Mouse (Mus musculus): Measurements from ENCODE around the gene Haao.
"Not testable (repeated sequence)": the region's sequence is repeated elsewhere in the genome, so short reads cannot be mapped to it uniquely, and the experiment has no call there.

Gene Haao

DNA sequence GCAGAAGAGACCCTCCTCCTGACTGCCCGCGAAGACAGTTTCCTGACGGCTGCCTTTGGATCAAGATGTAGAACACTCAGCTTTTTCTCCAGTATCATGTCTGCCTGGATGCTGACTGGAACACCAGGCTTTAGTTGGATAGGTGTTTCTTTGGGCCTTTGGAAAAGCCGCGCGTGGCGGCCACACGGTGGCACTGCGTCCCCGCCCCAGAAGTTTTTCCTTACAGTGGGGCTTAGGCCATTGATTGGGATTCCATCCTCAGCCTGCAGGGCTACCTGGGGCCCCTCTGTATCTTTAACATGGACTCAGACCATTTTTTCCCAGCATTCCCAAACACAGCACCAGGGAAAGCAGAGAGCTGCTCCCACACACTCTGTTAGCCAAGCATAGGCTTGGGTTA, 18.8 kb upstream of the Haao start:
- DNase-seq (ENCODE audit: low read depth, low spot score) = no peak

DNA sequence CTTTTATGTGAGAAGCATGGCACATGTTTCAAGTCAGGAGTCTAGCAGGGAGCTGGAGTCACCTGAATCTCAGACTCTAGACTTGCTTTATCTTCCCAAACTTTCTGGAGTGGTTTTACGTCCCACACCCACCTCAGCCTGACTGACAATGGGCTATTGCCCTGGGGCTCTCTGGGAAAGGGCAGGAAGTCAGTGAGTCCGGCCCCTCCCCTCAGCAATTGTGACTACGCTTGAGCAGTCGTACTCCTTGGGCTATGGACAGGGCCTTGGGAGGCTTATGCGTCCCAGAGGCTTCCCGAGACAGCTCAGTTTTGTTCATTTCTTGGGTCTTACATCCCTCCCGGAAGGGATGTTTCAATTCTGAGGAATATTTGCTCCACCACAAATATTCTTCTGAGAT, 17.6 kb upstream of the Haao start:
- DNase-seq (ENCODE audit: low read depth, low spot score) = no peak

DNA sequence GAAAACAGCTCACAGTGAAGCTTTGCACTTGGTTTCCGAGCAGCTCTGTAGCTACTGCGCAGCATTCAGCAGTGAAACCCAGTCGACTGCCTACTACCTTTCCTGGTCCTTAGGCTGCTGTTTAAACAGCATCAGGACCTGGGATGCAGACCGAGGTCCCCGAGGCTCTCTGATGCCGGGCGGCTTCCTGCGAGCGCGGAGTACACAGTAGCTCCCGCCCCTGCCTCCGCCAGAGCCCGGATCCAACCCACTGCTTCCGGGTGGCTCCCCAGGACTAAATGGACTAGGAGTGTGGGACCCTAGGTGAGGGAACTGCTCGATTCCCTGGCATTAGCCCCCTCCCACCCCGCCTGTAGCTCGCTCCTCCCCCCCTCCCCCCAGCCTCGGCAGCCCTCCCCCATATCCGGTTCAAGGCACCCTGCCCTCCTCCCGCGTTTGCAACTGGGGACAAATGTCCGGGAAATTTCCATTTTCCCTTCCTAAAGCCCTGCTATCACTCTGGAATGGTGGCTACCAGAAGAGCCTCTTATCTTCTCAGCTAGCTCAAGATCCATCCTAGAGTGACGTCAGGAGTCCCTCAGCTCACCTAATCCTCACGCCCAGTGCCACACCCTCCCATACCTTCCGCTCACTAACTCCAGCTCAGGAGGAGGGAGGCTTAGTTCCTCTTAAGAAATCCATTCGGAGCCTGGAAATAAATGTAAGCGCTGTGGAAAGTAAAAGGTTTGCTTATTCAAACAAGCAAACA, 14.5 kb upstream of the Haao start:
- peak; percentile 59 for DNase-seq (ENCODE audit: low read depth, low spot score)

DNA sequence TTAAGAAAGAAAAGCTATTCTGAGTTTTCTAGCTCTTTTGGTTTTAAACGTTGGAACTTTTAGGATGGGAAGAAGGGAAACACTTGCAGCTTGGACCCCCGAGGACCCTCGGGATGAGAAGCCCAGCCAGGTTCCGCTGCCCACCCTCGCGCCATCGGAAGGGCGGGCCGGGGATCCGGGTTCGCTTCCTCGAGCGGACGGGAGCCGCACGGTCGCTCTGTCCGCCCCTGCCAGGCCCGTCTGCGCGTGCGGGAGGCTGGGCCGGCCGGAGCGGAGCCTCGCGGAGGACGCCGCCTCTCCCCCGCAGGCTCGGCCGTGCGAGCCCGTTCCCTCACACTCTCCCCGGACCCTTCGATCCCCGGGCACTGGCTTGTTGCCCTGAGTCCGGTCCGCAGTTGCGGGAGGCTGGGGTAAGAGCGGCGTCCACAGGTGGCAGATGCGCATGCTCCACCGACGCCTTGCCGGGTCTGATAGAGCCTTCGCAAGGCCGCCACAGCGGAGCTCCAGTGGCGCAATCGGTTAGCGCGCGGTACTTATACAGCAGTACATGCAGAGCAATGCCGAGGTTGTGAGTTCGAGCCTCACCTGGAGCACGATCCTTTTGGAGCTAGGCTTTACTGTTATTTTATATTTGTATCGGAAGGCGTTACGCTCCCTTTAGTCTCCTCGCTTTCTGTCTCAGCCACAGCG, 13.8 kb upstream of the Haao start:
- DNase-seq (ENCODE audit: low read depth, low spot score) = peak; percentile 85

DNA sequence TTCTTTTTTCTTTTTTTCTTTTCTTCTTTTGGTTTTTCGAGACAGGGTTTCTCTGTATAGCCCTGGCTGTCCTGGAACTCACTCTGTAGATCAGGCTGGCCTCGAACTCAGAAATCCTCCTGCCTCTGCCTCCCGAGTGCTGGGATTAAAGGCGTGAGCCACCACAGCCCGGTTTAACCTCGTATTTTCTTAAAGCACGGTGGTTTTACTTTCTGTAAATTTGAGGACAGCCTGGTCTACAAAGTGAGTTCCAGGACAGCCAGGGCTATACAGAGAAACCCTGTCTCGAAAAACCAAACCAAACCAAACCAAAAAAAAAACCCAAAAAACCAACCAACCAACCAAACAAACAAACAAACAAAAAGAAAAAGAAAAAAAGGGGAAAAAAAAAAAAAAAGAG, 13.2 kb upstream of the Haao start:
- not testable (repeated sequence) for DNase-seq (ENCODE audit: low read depth, low spot score)

DNA sequence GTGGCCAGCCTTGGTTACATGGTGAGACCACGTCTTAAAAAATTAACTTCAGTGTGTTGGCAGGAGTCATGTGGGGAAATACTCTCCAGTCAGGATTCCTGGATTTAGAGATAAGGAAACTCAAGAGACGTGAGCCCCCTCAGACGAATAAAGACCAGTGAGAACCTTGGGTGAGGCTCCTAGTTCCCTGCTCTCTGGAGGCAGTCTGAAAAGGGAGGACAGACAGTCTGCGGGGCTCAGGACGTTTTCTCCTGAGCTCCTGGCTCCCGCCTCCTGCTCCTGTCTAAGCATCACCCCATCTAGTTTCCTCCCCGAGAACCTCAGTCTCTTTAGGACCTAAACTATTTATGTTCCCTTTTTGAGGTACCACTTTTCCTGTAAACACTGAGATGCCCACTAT, 12.5 kb upstream of the Haao start:
- DNase-seq (ENCODE audit: low read depth, low spot score) = no peak

DNA sequence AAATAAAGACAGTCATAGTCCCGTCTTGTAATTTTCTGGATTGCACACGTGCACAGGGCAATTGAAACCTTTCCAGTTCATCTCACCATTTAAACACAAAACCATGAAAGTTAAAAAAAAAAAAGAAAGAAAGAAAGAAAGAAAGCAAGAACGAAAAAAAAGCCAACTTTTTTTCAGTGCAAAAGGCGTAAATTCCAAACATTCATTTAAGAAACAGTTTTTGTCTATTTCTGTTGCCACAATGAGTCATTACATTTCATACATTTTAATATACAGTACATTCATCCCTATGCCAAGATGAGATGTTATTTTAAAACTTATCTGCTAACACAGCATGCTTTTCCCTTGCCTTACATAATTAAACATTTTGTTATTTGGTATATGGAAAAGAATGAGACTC, 11.9 kb upstream of the Haao start:
- DNase-seq (ENCODE audit: low read depth, low spot score) = no peak

DNA sequence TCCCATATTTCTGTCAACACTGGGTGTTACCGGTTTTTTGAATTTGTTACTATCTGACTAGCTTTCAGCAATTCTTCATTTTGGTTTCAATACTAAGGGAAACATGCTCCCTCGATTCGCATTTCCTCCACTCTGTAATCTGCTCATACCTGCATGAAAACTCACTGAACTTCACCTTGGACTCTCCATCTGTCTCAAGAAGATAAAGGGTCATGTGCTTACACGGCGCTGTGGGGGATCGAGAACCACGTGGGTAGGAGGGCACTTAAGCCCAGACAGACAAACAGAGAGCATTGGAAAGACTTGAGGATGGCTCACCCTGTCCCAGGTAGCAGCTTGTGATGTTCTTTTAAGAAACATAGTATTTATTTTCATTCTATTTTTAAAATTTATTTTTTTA, 10.7 kb upstream of the Haao start:
- DNase-seq (ENCODE audit: low read depth, low spot score) = peak; percentile 76

DNA sequence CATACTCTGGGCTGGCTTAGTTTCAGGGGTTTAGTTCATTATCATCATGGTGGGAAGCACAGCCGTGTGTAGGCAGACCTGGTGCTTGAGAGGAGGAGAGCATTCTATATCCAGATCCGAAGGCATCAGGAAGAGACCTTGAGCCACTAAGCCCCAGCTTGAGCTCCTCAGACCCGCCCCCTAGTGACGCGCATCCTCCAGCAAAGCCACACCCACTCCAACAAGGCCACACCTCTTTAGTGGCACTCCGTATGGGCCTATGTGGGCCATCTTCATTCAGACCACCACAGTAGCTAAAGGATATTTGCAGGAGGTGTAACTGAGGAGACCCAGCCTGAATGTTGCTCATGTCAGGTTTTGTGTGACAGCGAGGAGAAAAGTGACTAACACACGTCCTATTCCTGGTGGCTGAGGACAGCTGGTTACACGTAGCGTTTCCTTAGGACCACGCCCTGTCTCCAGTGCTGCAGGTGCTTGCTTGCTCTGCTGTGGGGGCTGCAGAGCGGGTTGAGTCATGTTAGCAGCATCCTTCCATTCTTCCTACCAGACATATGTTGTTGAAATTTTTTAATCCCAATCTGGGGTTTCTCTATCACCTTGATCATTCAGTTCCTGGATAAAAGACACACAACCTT, 6.6 kb upstream of the Haao start:
- DNase-seq (ENCODE audit: low read depth, low spot score) = peak; percentile 72

DNA sequence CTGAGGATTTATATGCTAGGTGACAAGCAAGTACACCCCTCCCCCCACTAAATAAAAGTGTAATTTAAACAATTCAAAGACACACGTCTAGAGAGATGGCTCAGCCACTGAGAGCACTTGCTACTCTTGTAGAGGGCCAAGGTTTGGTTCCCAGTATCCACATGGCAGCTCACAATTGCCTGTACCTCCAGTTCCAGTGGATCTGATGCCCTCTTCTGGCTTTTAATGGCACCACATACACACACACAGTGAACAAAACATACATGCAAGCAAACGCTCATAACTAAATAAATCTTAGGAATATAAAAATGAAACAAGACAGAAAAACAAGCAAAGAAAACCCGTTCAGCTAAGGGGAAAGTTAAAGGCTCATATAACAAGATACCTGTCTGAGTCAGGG, 6.1 kb upstream of the Haao start:
- no peak for DNase-seq (ENCODE audit: low read depth, low spot score)

DNA sequence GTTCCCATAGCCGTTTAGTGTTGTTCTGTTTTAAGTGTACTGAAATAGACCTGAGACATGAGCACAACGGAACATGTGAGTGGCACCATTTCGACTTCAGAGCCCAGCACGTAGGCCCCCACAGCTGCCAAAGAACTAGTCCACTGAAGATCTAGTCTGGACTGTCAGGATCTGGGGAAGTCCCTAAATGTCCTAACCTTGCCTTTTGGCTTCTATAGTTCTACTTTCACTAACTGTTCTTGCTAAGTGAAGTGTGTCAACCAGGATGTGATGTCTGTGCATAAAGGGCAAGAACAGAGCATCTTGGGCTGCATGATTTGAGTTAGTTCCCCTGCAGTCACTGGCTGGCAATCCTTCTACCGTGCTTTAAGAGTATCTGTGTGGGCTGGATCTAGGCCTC, 3.1 kb upstream of the Haao start:
- no peak for DNase-seq (ENCODE audit: low read depth, low spot score)

DNA sequence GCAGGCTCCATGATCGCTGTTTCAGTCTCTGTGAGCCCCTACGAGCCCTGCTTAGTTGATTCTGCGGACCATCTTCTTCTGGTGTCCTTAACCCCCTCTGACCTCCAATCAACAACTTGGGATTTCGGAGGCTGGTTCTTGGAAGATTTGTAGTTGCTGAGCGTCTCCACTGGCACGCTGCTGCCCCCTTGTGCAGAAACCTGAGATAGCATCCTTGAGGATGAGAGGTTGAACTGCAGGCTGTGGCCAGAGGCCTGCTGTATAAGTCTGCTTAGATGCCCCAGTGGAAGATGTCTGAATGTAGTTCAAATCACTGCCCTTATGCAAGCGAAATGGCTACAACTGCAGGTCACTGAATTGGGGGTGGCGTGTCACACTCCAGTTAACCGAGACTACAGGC, 2.7 kb upstream of the Haao start:
- peak; percentile 68 for DNase-seq (ENCODE audit: low read depth, low spot score)

DNA sequence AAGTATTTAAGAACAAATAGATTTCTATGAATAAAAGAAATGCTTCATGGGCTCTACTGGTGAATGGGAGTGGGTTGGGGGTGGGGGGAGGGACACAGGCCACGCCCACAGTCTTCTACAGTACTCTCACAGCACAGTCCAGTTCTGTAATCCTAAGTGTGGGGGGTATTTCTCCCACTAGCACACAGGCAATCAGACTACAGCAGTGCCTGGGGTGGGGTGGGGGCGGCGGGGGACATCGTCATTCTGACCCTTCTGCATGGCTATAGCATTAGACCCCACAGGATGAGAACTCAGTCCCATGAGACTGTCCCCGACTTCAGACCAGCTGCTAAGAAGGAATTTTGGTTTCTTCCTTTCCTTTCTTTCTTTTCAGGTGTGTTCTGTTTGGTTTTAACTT, 2.0 kb upstream of the Haao start:
- no peak for DNase-seq (ENCODE audit: low read depth, low spot score)

DNA sequence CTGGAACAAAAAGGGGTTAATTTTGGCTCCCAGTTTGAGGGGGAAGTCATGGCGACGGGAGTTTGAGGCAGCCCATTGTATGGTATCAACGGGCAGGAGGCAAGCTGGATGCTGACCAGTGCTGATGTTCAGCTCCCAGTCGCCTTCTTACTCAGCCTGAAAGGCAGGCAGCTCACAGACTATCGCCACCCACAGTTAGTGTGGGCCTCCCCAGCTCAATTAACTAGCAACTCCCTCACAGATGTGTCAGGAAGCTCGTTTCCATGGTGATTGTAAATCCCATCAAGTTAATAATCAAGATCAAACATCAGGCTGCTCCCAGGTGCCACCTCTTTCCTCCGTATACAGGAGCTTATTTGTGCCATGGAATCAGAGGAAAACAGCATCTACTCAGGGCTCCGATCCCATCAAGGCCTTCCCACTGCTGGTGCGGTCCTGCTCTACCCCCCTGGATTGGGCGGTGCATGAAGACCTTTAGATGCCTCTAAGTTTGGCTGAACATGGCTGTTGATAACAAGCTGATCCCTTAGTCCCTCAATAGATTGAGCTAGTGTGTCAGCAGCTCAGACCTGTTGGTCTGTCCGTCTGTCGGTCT, 1.4 kb upstream of the Haao start:
- DNase-seq (ENCODE audit: low read depth, low spot score) = no peak

DNA sequence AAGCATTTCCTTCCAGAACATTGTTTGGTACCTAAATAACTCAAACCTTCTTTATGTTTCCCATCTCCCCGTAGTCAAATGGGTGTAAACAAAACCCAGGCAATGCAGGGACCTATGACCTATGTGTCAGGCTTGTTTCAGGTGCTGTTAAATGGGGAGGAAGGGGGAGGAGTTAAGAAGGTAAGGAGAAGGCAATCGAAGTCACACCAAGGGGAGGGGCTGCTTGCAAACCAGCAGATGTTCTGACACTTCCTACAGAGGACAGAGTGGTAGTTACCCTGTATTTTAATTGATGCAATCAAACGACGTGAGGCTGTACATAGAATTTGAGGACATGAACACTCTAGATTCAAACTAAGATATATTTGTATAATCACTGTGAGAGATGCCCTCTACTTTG, 719 bp upstream of the Haao start:
- no peak for DNase-seq (ENCODE audit: low read depth, low spot score)

DNA sequence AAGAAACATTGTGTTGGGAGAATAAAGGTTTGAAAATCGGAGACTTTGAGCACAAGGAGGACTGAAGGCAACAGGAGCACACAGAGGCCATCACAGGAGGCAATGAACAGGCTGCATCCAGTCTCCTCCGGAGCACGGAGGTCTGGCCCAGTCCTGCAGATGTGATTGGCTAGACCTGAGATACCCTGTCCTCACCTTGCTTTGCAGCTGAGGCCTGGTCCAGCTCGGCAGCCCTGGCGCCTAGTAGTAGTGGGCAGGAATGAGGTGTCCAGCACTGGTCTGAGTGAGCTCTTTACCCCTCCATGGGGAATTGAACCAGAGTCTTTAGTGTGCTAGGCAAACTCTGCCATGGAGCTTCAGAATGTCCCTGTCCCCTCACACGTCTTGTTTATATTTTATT, 663 bp downstream of the Haao start:
- DNase-seq (ENCODE audit: low read depth, low spot score) = no peak

DNA sequence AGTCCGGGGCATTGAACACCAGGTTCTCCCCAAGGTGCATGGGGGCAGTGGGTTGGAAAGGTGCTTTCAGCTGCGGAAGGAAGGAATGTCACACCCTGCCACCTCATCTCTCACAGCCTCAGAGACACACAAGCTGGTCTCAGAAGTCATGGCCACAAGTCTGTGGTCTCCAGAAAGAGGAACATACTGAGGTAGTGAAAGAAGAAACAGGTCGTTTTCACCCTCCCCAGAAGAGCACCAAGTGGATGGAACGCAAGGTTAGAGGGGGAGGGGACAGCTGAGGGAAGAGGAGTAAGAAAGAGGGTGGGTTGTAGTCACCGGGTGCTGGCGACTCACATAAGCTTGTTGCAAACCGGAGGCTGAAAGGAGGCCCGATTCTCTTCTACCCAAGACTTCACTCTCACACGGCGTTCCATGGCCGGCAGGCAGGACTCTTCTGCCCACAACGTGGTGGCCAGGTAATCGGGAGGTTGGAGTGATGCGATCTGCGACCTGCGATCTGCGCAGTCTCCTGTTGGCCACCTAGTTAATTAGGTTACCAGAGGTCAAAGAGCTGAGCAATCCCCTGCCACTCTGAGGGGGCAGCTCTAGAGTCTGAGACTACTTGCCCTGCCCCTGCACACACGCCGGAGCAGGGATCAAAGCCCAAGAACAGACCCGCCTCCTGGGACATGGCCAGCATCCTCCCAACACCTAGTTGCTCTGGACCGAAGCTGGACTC, 1.3 kb downstream of the Haao start:
- DNase-seq (ENCODE audit: low read depth, low spot score) = no peak

DNA sequence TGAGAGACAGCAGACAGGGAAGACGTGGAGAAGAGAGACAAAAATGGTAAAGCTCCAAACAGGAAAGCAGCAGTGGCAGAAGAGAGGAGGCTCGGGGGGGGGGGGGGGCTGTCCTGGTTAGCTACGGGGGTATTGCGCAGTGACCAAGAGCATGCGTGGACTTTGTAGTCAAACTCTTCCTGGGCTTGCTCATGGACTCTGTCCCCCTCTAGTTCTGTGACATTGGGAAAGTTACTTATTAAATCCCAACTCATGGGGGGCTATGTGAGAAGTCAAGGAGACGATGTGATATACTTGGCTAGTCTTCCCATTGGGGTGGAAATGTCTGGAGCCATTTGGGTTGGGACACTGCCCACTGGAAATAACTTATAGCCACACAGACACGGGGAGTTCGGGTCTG, 2.2 kb downstream of the Haao start:
- no peak for DNase-seq (ENCODE audit: low read depth, low spot score)

DNA sequence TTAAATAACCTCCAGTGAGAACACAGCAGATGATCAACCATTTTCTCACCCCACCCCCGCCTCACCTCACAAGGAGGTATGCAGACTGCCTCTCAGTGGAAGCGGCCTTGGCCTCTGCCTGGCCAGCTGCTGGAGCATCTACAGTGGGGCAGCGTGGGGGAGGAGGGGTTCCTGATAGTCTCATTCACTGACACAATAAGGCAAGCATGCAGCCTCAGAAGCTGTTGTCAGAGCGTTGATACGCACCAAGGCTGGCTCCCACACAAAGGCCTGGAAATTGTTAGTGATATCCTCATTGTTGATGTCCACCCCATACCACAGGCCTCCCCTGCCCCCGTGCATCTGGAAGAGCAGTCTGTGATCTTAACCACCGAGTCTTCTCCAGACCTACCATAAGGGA, 4.0 kb downstream of the Haao start:
- DNase-seq (ENCODE audit: low read depth, low spot score) = no peak

DNA sequence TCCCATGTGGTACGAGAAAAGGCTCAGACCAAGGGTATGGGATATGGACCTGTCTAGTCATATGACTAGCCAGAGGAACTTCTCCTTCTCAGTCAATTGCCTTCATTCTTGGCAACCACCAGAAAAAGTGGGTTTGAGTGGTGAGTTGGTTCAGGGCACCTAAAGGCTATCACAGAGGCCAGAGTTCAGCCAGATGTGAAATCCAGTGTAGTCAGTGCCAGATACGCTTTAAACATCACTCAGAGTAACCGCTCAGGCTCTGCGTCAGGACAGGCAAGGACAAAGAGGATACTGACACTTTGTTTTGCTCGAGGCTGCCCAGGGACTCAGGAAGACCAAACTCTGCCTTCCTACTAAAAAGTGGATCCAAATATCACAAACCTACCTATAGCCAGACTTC, 6.8 kb downstream of the Haao start:
- DNase-seq (ENCODE audit: low read depth, low spot score) = no peak

DNA sequence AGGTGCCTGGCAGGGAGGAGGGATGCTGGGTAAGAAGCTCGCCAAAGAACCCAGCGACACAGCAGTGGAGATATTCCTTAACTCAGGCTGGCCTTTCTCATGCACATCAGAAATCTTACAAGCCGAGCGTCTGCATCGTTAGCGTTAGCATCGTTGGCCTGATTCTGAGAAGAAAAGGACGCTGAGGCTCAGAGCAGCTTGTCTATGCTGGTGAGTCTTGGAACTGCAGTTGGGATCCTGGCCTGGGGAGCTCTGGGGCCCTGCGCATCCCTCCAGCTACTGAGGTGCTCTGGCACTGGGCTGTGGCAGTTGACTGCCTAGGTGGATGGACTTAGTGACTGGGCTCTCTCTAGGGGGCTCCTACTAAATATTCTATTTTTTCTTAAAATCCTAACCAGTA, 8.6 kb downstream of the Haao start:
- no peak for DNase-seq (ENCODE audit: low read depth, low spot score)

DNA sequence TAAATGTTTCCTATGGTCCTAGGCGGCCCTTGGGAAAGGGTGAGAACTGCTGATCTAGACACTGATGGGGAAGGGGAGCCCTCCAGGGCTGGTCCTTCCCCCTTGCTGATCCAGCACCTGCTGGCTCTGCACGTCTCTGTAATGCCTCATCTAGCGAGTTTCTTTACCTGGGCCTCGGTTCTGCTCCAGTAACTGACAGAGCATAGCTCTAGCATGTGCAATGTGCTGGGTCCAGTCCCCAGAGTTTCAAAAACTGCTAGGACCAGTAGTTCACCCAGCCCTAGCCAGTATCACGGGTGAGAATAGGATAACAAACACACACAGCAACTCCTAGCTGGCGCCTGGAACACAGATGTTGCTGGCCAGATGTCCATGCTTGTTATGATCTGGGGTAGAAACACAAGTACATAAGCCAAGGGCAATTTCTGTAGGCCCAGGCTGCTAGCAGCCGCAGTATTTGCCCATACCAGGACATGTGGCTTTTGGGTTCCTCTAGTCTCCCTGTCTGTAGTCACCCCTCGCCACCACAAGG, 10.0 kb downstream of the Haao start:
- DNase-seq (ENCODE audit: low read depth, low spot score) = no peak
